In genomic region chr7:29228202-29228601, GRCm38 (mm10) we compare ENCODE assay signal across 1 mouse cellular context.
TF ChIP-seq lines count a peak whose summit lies in the region.

No protein-coding gene starts in this region.

TF ChIP-seq in MEL, 35 proteins besides CTCF, POLR2A, EP300 and RAD21:
- TF ChIP-seq TBP (IDR thresholded peaks at IDR 0.05; ENCODE audit: low read depth, low read length) (no peak), MEF2A (IDR thresholded peaks at IDR 0.05; ENCODE audit: extremely low read depth, insufficient replicate concordance, low read depth, low read length, poor library complexity, severe bottlenecking) (no peak), MAFK (IDR thresholded peaks at IDR 0.05; ENCODE audit: borderline replicate concordance, low read depth, low read length) (no peak), GABPA (IDR thresholded peaks at IDR 0.05; ENCODE audit: low read depth, low read length) (no peak), USF2 (IDR thresholded peaks at IDR 0.05; ENCODE audit: borderline replicate concordance in 1 of 2, insufficient read depth in 1 of 2, low read depth in 1 of 2, low read length in 2 of 2) (no peak), MYB (IDR thresholded peaks at IDR 0.05; ENCODE audit: low read depth, low read length) (no peak), ETS1 (IDR thresholded peaks at IDR 0.05; ENCODE audit: low read depth, low read length) (no peak), HCFC1 (IDR thresholded peaks at IDR 0.05; ENCODE audit: low read depth, low read length) (no peak), ZKSCAN1 (IDR thresholded peaks at IDR 0.05; ENCODE audit: low read depth, low read length) (no peak), ZC3H11A (IDR thresholded peaks at IDR 0.05; ENCODE audit: low read depth, low read length) (no peak), ZNF384 (IDR thresholded peaks at IDR 0.05; ENCODE audit: low read depth, low read length) (no peak), SIN3A (IDR thresholded peaks at IDR 0.05; ENCODE audit: low read length) (no peak), MYC (IDR thresholded peaks at IDR 0.05; ENCODE audit: low read depth, low read length) (no peak), ELF1 (IDR thresholded peaks at IDR 0.05; ENCODE audit: low read depth, low read length) (no peak)
